Mouse (Mus musculus): ENCODE results near the gene Cyp2b19. TPM values are rescaled to one million over a fixed set of nuclear protein-coding genes. Genes with fewer than 3 reads are reported as not detected.

Cyp2b19 gene
- polyA plus RNA-seq (2016; fragmentation: Nextera tagmentation; extraction: Ambion mirVana): not detected in 2 replicates

GRCm38 (mm10) chr7:26756842-26757241 is at the start of gene Cyp2b19:
Cyp2b19 (plus strand) TSS chr7:26757142.
- 63% methylated on average over 2 of the region's 2 CpGs for WGBS
- H3K4me3 ChIP-seq: no peak within 1 kb of the TSS
- no peak for ATAC-seq (ENCODE audit: insufficient number of reproducible peaks, low FRiP score)
- no peak within 1 kb of the TSS for H3K4me2 ChIP-seq
- H3K4me1 ChIP-seq (replicated peaks): no peaks in the 10 kb centered on the region
- peaks cover 8% of the 10 kb centered on the region; the same call in 1 of the 2 replicates for H3K9me3 ChIP-seq (replicated peaks)
- no peaks in the 10 kb centered on the region for H3K27me3 ChIP-seq (replicated peaks)
- no peak within 1 kb of the TSS for H3K27ac ChIP-seq (ENCODE audit: poor library complexity, severe bottlenecking)
- H3K36me3 ChIP-seq: no peaks in the 10 kb centered on the region
- no peak within 1 kb of the TSS for H3K9ac ChIP-seq

- Histone ChIP-seq H3K27ac (ENCODE audit: poor library complexity, severe bottlenecking) (no peak overlapping the region), H3K9ac (no peak overlapping the region), H3K9me3 (replicated peaks) (peaks cover 13% of the 10 kb centered on the region), H3K36me3 (no peaks in the 10 kb centered on the region), H3K27me3 (replicated peaks) (no peaks in the 10 kb centered on the region), H3K4me1 (replicated peaks) (no peaks in the 10 kb centered on the region), H3K4me2 (no peak overlapping the region), H3K4me3 (no peak overlapping the region)
- ATAC-seq (ENCODE audit: insufficient number of reproducible peaks, low FRiP score): no peak
- 70% methylated on average over 11 of the region's 11 CpGs for WGBS
Observed at GRCm38 (mm10) chr7:26711061-26711460, 45.9 kb upstream of the Cyp2b19 start.

DNA sequence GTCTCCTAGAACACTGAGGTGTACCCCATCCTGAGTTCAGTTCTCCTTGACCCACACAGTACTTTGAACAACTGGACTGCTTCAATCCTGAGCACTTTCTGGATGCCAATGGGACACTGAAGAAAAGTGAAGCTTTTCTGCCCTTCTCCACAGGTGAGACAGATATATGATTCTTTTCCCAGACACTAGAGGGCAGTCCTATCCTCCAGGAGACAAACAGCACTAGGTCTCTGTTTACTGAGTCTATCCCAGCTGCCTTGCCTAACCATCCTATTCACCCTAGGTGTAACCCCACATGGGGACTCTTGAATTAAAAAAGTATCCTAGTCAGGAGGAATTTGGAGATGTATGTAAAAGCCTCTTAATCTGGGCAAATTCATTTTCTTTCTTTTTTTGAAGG is 18.0 kb upstream of the Cyp2b19 start:
- no peak for ATAC-seq (ENCODE audit: insufficient number of reproducible peaks, low FRiP score)
- Histone ChIP-seq H3K4me1 (replicated peaks) (no peaks in the 10 kb centered on the region), H3K4me3 (no peak overlapping the region), H3K9ac (no peak overlapping the region), H3K36me3 (no peaks in the 10 kb centered on the region), H3K4me2 (no peak overlapping the region), H3K9me3 (replicated peaks) (no peaks in the 10 kb centered on the region), H3K27ac (ENCODE audit: poor library complexity, severe bottlenecking) (no peak overlapping the region), H3K27me3 (replicated peaks) (no peaks in the 10 kb centered on the region)

DNA sequence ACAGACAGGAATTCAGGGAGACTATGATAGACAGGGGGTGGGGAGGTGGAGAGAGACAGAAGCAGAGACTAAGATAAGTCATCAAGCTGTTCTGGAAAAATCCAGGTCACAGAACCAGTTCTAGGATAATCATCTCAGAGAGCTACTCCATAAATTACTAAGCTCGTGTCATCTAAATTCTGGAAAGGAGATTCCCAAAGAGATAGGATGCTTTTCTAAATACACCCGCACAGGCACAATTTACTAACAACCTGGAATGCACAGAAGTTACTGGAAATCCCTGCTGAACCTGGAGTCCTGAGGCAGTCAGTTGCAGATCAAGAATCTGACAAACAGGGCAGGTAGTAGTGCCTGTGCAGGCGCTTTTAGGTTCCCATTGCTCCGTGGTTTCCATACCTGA is 13.0 kb upstream of the Cyp2b19 start:
- 71% methylated on average over 4 of the region's 4 CpGs for WGBS
- H3K27ac ChIP-seq (ENCODE audit: poor library complexity, severe bottlenecking): no peak overlapping the region
- no peaks in the 10 kb centered on the region for H3K36me3 ChIP-seq
- no peak overlapping the region for H3K9ac ChIP-seq
- H3K4me1 ChIP-seq (replicated peaks): no peaks in the 10 kb centered on the region
- H3K4me2 ChIP-seq: no peak overlapping the region
- H3K4me3 ChIP-seq: no peak overlapping the region
- H3K27me3 ChIP-seq (replicated peaks): no peaks in the 10 kb centered on the region
- ATAC-seq (ENCODE audit: insufficient number of reproducible peaks, low FRiP score): no peak
- 0 out of 2 replicates have a peak, but pooled peaks cover 4% of the 10 kb centered on the region for H3K9me3 ChIP-seq (replicated peaks)

DNA sequence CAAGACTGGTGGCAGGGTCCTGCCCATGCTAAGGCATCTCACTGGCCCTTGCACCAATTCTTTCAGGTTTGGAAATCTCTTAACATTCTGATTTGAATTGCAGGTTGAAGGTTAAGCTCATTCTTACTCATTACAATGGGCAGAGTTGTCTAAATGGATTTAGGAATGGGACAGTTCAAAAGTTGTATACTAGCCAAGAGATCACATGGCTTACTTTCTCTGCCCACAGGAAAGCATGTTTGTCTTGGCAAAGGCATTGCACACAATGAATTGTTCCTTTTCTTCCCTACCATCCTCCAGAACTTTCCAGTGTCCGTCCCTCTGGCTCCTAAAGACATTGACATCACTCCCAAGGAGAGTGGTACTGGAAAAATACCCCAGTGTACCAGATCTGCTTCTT is 11.5 kb upstream of the Cyp2b19 start:
- Histone ChIP-seq H3K36me3 (no peaks in the 10 kb centered on the region), H3K4me1 (replicated peaks) (no peaks in the 10 kb centered on the region), H3K9ac (no peak overlapping the region), H3K4me3 (no peak overlapping the region), H3K27ac (ENCODE audit: poor library complexity, severe bottlenecking) (no peak overlapping the region), H3K27me3 (replicated peaks) (no peaks in the 10 kb centered on the region), H3K9me3 (replicated peaks) (0 out of 2 replicates have a peak, but pooled peaks cover 4% of the 10 kb centered on the region), H3K4me2 (no peak overlapping the region)
- WGBS: 44% methylated on average over 1 of the region's 1 CpGs
- no peak for ATAC-seq (ENCODE audit: insufficient number of reproducible peaks, low FRiP score)

DNA sequence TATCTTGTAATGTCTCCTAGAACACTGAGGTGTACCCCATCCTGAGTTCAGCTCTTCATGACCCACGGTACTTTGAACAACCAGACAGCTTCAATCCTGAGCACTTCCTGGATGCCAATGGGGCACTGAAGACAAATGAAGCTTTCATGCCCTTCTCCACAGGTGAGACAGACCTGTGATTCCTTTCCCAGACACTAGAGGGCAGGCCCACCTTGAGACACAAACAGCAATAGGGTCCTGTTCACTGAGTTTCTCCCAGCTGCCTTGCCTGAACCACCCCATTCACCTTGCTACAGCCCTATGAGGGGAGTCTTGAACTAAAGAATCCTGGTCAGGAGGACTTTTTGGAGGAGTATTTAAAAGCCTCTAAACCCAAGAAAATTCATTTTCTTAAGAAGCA is 10.1 kb downstream of the Cyp2b19 start:
- Histone ChIP-seq H3K36me3 (no peaks in the 10 kb centered on the region), H3K9me3 (replicated peaks) (no peaks in the 10 kb centered on the region), H3K4me2 (no peak overlapping the region), H3K4me1 (replicated peaks) (no peaks in the 10 kb centered on the region), H3K27me3 (replicated peaks) (no peaks in the 10 kb centered on the region), H3K27ac (ENCODE audit: poor library complexity, severe bottlenecking) (no peak overlapping the region), H3K4me3 (no peak overlapping the region), H3K9ac (no peak overlapping the region)
- 47% methylated on average over 1 of the region's 1 CpGs for WGBS
- ATAC-seq (ENCODE audit: insufficient number of reproducible peaks, low FRiP score): no peak

DNA sequence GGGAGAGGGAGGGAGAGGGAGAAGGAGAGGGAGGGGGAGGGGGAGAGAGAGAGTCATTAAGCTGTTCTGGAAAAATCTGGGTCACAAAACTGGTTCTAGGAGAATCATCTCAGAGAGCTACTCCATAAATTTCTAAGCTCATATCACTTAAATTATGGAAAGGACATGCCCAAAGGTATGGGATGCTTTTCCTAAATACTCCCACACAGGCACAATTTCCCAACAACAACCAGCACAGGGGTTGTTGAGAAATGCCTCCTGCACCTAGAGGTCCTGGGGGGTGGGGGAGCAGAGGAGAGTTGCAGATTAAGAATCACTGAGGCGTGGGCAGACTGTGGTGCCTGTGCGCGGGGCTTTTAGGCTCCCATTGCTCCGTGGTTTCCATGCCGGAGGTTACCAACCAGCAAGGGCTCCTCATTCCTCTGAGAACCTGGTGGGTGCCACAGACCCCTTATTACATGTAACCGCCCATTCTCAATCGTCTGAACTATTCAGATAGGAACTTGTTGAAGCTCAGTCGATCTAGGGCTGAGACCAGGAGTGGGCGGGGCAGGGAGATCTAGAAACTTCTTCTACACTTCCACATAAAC is 13.0 kb downstream of the Cyp2b19 start:
- no peak overlapping the region for H3K27ac ChIP-seq (ENCODE audit: poor library complexity, severe bottlenecking)

DNA sequence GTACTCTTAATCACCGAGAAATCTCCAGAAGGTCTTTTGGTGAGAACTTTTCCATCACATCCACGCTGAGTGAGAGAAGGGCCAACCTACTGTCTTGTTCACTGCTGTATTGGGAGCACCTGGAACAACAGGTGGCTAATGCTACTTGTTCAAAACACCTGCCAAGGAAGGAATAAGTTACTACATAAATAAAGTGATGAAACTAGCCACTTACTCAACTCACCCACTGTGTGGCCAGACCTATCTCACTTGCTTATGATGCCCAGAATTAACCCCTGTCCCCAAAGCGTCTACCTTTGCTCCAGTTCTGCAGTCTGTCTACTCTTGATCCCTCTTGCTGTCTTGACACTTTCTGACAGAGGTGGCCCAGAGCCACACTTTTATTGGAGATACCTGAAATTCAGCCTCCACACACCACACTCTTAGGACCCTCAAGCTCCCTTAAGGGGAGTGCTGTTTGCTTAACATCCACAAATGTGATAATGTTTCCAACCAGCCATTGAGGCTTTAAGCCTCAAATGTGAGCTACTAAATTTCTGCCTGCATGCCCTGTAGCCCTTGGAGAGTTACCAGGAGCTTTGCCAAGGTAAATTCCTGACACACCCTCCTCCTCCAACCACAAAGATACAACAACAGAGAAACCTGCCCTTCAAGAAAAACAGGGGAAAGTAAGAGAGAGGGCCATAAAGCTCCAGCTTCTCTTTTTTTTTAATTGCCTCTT is 16.1 kb downstream of the Cyp2b19 start:
- no peaks in the 10 kb centered on the region for H3K9me3 ChIP-seq (replicated peaks)
- no peak for ATAC-seq (ENCODE audit: insufficient number of reproducible peaks, low FRiP score)
- H3K27ac ChIP-seq (ENCODE audit: poor library complexity, severe bottlenecking): no peak overlapping the region
- H3K4me2 ChIP-seq: no peak overlapping the region
- 65% methylated on average over 3 of the region's 3 CpGs for WGBS
- no peak overlapping the region for H3K9ac ChIP-seq
- no peaks in the 10 kb centered on the region for H3K36me3 ChIP-seq
- H3K27me3 ChIP-seq (replicated peaks): no peaks in the 10 kb centered on the region; the same call in 1 of the 2 replicates
- H3K4me3 ChIP-seq: no peak overlapping the region
- H3K4me1 ChIP-seq (replicated peaks): no peaks in the 10 kb centered on the region

More for the DNA sequence above, 13.0 kb downstream of the Cyp2b19 start:
- Histone ChIP-seq H3K36me3 (no peaks in the 10 kb centered on the region), H3K9me3 (replicated peaks) (no peaks in the 10 kb centered on the region), H3K27me3 (replicated peaks) (no peaks in the 10 kb centered on the region), H3K4me1 (replicated peaks) (no peaks in the 10 kb centered on the region), H3K4me2 (no peak overlapping the region), H3K9ac (no peak overlapping the region), H3K4me3 (no peak overlapping the region)
- 70% methylated on average over 9 of the region's 9 CpGs for WGBS
- ATAC-seq (ENCODE audit: insufficient number of reproducible peaks, low FRiP score): no peak

GRCm38 (mm10) chr7:26775866-26776265 is 18.9 kb downstream of the Cyp2b19 start:
- Histone ChIP-seq H3K9ac (no peak overlapping the region), H3K4me1 (replicated peaks) (no peaks in the 10 kb centered on the region), H3K9me3 (replicated peaks) (no peaks in the 10 kb centered on the region), H3K4me2 (no peak overlapping the region), H3K4me3 (no peak overlapping the region), H3K27ac (ENCODE audit: poor library complexity, severe bottlenecking) (no peak overlapping the region), H3K27me3 (replicated peaks) (no peaks in the 10 kb centered on the region; the same call in 1 of the 2 replicates), H3K36me3 (no peaks in the 10 kb centered on the region)
- 6% methylated on average over 4 of the region's 6 CpGs for whole genome bisulfite sequencing
- no peak for ATAC-seq (ENCODE audit: insufficient number of reproducible peaks, low FRiP score)

GRCm38 (mm10) chr7:26777806-26778205 is 20.9 kb downstream of the Cyp2b19 start:
- WGBS: 45% methylated on average over 2 of the region's 2 CpGs

GRCm38 (mm10) chr7:26778474-26778873 is 21.5 kb downstream of the Cyp2b19 start:
- no peak for ATAC-seq (ENCODE audit: insufficient number of reproducible peaks, low FRiP score)
- no peak overlapping the region for H3K4me2 ChIP-seq
- no peak overlapping the region for H3K27ac ChIP-seq (ENCODE audit: poor library complexity, severe bottlenecking)
- WGBS: 34% methylated on average over 6 of the region's 6 CpGs
- no peak overlapping the region for H3K4me3 ChIP-seq
- H3K9ac ChIP-seq: no peak overlapping the region
- no peaks in the 10 kb centered on the region for H3K9me3 ChIP-seq (replicated peaks)
- H3K4me1 ChIP-seq (replicated peaks): no peaks in the 10 kb centered on the region; the same call in 1 of the 2 replicates
- H3K27me3 ChIP-seq (replicated peaks): no peaks in the 10 kb centered on the region; the same call in 1 of the 2 replicates
- H3K36me3 ChIP-seq: no peaks in the 10 kb centered on the region

More at GRCm38 (mm10) chr7:26777806-26778205, 20.9 kb downstream of the Cyp2b19 start:
- H3K36me3 ChIP-seq: no peaks in the 10 kb centered on the region
- no peak overlapping the region for H3K9ac ChIP-seq
- no peaks in the 10 kb centered on the region; the same call in 1 of the 2 replicates for H3K27me3 ChIP-seq (replicated peaks)
- no peak overlapping the region for H3K4me3 ChIP-seq
- no peaks in the 10 kb centered on the region; the same call in 1 of the 2 replicates for H3K4me1 ChIP-seq (replicated peaks)
- no peak for ATAC-seq (ENCODE audit: insufficient number of reproducible peaks, low FRiP score)
- H3K4me2 ChIP-seq: no peak overlapping the region
- no peaks in the 10 kb centered on the region for H3K9me3 ChIP-seq (replicated peaks)
- no peak overlapping the region for H3K27ac ChIP-seq (ENCODE audit: poor library complexity, severe bottlenecking)
